Mouse (Mus musculus) stomach, postnatal 0 days (tissue): ENCODE data around the gene Fbxo42.
"Not testable (repeated sequence)": the region's sequence is repeated elsewhere in the genome, so short reads cannot be mapped to it uniquely, and the experiment has no call there.

Source experiments
- CTCF ChIP-seq: IDR thresholded peaks from 2 replicates; pipeline ENCODE4 v1.5.1; 2016; ENCODE audit warnings: antibody characterized with exemption, low read depth, mild to moderate bottlenecking, moderate library complexity
- EP300 ChIP-seq: optimal IDR thresholded peaks from 2 replicates; pipeline ENCODE3; 2016; ENCODE audit warnings: antibody characterized with exemption

DNA sequence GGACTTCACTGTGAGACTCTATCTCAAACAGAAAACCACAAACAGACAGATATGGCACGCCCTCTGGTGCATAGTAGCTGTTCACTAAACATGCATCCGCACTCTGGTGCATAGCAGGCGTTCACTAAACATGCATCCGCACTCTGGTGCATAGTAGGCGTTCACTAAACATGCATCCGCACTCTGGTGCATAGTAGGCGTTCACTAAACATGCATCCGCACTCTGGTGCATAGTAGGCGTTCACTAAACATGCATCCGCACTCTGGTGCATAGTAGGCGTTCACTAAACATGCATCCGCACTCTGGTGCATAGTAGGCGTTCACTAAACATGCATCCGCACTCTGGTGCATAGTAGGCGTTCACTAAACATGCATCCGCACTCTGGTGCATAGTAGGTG, 2.6 kb upstream of the Fbxo42 start:
- not testable (repeated sequence) for TF ChIP-seq CTCF, EP300
